Mouse (Mus musculus) heart, postnatal 0 days (tissue): ENCODE measurements at regions not wholly inside any gene's neighbourhood (a gene's known extent, or its start where the extent isn't known, plus 50 kb on each side); places are given as distances from the start of the nearest gene placed in this dataset.

ENCODE experiments used
- CTCF ChIP-seq: IDR thresholded peaks from 2 replicates; pipeline ENCODE4 v1.5.1; 2016; ENCODE audit warnings: antibody characterized with exemption, control low read depth, low read depth
- EP300 ChIP-seq: IDR thresholded peaks from 2 replicates; pipeline ENCODE4 v1.6.1; 2016; ENCODE audit warnings: antibody characterized with exemption, low read depth

DNA sequence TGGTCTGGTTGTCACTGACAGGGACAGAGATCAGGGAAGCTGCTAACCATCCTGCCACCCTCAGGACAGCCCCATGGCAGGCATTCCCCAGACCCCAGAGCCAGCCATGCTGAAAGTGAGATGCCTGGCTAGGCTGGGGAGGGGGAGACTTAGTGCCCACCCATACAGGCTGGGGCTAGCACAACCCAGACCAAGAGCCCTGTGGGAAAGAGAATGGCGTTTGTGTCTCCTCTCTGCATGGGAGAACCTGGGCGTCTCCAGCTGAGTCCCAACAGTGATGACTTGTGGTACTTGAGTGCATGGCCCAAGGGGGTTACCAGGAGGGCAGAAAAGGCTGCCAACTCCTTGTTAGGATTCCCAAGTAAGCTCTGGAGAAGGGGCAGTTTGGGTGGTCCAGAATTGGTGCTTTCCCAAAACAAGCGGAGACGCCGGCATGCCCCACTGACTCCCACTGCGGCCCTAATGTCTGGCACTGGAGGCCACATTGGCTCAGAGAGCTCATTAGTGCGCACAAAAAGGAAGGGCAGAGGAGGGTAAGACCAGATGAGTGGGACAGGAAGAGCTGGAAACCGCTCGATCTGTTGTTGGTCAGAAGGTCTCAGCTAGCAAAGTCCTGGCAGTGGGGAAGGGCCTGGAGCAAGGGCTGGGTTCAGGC, 332.2 kb upstream of the Npvf start:
- TF ChIP-seq CTCF (no peak), EP300 (no peak)
